Mouse (Mus musculus) embryonic facial prominence, embryonic 15.5 days (tissue): ENCODE measurements at regions not wholly inside any gene's neighbourhood (a gene's known extent, or its start where the extent isn't known, plus 50 kb on each side); places are given as distances from the start of the nearest gene placed in this dataset.

Source experiments
- ATAC-seq: fragments of 200-750 bp; cut with Nextera tagmentation; 2 replicates; pipeline ENCODE4 v1.8.0; 2017; ENCODE audit warnings: low read depth, moderate TSS enrichment; ENCODE audit not compliant: insufficient number of reproducible peaks, low FRiP score, low TSS enrichment
- H3K27ac ChIP-seq: fragments of 300-500 bp; sonication (generic); replicated peaks from 2 replicates; pipeline ENCODE4 v1.5.1; 2015; ENCODE audit warnings: mild to moderate bottlenecking, inconsistent platforms
- H3K27me3 ChIP-seq: fragments of 300-500 bp; sonication (generic); 2 replicates; pipeline ENCODE4 v1.6.1; 2015; ENCODE audit warnings: inconsistent platforms
- H3K36me3 ChIP-seq: fragments of 300-500 bp; sonication (generic); 2 replicates; pipeline ENCODE4 v1.6.1; 2015; ENCODE audit warnings: mild to moderate bottlenecking, inconsistent platforms
- H3K4me1 ChIP-seq: fragments of 300-500 bp; sonication (generic); 2 replicates; pipeline ENCODE4 v1.6.1; 2015; ENCODE audit warnings: inconsistent platforms
- H3K4me2 ChIP-seq: fragments of 300-500 bp; sonication (generic); replicated peaks from 2 replicates; pipeline ENCODE4 v1.6.1; 2015; ENCODE audit warnings: mild to moderate bottlenecking, inconsistent platforms
- H3K4me3 ChIP-seq: fragments of 300-500 bp; sonication (generic); replicated peaks from 2 replicates; pipeline ENCODE4 v1.5.1; 2015; ENCODE audit warnings: mild to moderate bottlenecking, inconsistent platforms
- H3K9ac ChIP-seq: fragments of 300-500 bp; sonication (generic); 2 replicates; pipeline ENCODE4 v1.6.1; 2015; ENCODE audit warnings: inconsistent platforms
- H3K9me3 ChIP-seq: fragments of 300-500 bp; sonication (generic); replicated peaks from 2 replicates; pipeline ENCODE4 v1.6.1; 2016; ENCODE audit warnings: inconsistent platforms
- WGBS: fragments of 180-500 bp; shearing (Covaris S2); methylation state at CpG from one replicate; pipeline ENCODE4 v1.1.7; 2015; 5-methylcytosine and 5-hydroxymethylcytosine counted together

- WGBS = 92% methylated on average over 11 of the region's 11 CpGs
- Histone ChIP-seq H3K4me1 (no peaks in the 10 kb centered on the region), H3K4me2 (no peak overlapping the region), H3K27ac (no peak overlapping the region), H3K27me3 (no peaks in the 10 kb centered on the region), H3K9me3 (no peaks in the 10 kb centered on the region), H3K4me3 (no peak overlapping the region), H3K36me3 (no peaks in the 10 kb centered on the region), H3K9ac (no peak overlapping the region)
- no peak for ATAC-seq
These were observed 579.7 kb upstream of the Id2 start for GRCm38 (mm10) chr12:25676631-25677030.

DNA sequence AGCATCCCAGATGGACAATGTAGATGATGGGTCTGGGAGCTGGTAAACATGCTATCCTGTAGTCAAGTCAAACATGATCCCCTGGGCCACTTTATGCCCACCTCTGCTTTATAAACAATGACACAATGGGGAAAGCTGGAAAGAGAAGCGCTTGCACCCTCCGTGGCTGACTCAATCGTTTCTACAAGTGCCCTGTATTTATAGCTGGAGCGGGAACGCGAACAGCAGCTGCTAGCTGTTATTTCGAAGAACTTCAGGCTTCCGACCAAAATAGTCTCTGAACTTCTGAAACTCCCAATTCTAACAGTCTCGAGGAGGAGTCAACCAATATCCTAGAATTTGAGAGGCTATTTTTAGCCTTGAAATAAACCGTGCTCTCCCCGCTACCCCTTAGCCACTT lies 571.4 kb upstream of the Id2 start:
- ATAC-seq = no peak
- 77% methylated on average over 11 of the region's 11 CpGs for WGBS

DNA sequence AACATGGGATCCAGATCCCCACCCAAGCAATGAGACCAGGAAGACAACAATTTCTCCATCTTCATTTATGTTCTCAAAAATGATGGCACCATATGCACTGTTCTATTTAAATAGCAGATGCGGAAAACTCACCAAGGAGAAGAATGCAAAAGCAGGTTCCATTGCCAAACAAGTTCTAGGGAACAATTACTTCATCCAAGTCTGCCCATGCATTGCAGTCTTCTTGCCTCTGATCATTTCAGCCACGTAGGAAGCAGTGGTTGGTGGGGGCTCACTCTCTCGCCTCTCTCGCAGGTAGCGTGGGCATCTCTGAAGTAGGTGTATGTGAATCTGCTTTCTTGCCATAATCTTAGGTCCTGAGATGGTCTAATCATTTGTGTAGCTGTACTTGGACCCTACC lies 557.5 kb upstream of the Id2 start:
- H3K27ac ChIP-seq = no peak overlapping the region
- no peak for ATAC-seq
- H3K9ac ChIP-seq = no peak overlapping the region
- no peak overlapping the region for H3K4me3 ChIP-seq
- no peaks in the 10 kb centered on the region for H3K27me3 ChIP-seq
- H3K36me3 ChIP-seq = no peaks in the 10 kb centered on the region
- no peaks in the 10 kb centered on the region for H3K9me3 ChIP-seq
- 0 out of 2 replicates have a peak, but pooled peaks cover 11% of the 10 kb centered on the region for H3K4me1 ChIP-seq
- WGBS = 86% methylated on average over 5 of the region's 5 CpGs
- no peak overlapping the region for H3K4me2 ChIP-seq

More for the DNA sequence above, 571.4 kb upstream of the Id2 start:
- Histone ChIP-seq H3K9me3 (no peaks in the 10 kb centered on the region), H3K27ac (no peak overlapping the region), H3K4me3 (no peak overlapping the region), H3K4me2 (no peak overlapping the region), H3K4me1 (no peaks in the 10 kb centered on the region), H3K9ac (no peak overlapping the region), H3K27me3 (no peaks in the 10 kb centered on the region), H3K36me3 (no peaks in the 10 kb centered on the region)

DNA sequence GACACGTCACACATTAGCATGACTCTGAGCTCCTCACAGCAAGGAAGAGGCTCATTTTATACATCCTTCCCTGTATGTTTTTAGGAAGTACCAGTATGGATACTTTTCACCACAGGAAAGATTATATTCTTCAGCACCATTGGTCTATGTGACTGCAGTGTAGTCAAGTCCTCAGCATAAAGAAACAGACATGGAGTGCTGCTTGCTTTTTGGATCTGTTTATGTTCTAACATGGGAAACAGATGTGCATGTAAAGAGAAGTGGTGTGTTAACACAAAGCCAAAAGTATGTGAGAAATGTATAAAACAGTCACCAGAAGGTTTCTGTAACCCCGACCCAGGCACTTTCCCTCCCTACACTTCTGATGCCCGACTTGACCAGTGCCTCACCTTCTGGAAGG lies 553.3 kb upstream of the Id2 start:
- Histone ChIP-seq H3K27me3 (no peaks in the 10 kb centered on the region), H3K4me1 (0 out of 2 replicates have a peak, but pooled peaks cover 11% of the 10 kb centered on the region), H3K4me2 (no peak overlapping the region), H3K36me3 (no peaks in the 10 kb centered on the region), H3K9ac (no peak overlapping the region), H3K9me3 (no peaks in the 10 kb centered on the region), H3K27ac (peak overlapping the region; percentile 67), H3K4me3 (no peak overlapping the region)
- WGBS = 36% methylated on average over 3 of the region's 3 CpGs
- ATAC-seq = no peak

GRCm38 (mm10) chr12:25628081-25628480 lies 531.1 kb upstream of the Id2 start:
- H3K4me2 ChIP-seq = no peak overlapping the region

DNA sequence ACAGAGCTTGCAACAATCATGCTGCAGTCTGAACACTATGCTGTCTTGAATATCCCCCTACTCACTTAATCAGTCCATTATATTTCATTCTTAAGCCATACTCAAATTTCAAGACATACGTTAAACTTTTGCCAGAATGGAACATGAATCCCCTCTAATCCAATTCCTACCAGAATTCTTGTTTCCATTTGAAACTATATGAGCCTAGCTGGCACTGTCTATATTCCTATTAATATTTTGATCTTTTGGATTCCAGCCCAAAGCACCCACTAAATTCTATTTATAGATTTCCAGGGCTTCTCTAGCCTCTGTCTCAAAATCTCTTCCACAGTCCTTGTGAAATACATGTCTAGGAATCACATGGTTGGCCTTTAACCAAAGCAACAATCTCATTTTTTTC lies 528.9 kb upstream of the Id2 start:
- Histone ChIP-seq H3K4me1 (no peaks in the 10 kb centered on the region), H3K27ac (no peak overlapping the region)
- WGBS = 36% methylated on average over 1 of the region's 1 CpGs

More at GRCm38 (mm10) chr12:25628081-25628480, 531.1 kb upstream of the Id2 start:
- H3K9me3 ChIP-seq = no peaks in the 10 kb centered on the region
- no peaks in the 10 kb centered on the region for H3K27me3 ChIP-seq
- H3K36me3 ChIP-seq = no peaks in the 10 kb centered on the region
- H3K9ac ChIP-seq = no peak overlapping the region
- H3K27ac ChIP-seq = no peak overlapping the region
- no peak for ATAC-seq
- 0 out of 2 replicates have a peak, but pooled peaks cover 2% of the 10 kb centered on the region for H3K4me1 ChIP-seq
- H3K4me3 ChIP-seq = no peak overlapping the region

DNA sequence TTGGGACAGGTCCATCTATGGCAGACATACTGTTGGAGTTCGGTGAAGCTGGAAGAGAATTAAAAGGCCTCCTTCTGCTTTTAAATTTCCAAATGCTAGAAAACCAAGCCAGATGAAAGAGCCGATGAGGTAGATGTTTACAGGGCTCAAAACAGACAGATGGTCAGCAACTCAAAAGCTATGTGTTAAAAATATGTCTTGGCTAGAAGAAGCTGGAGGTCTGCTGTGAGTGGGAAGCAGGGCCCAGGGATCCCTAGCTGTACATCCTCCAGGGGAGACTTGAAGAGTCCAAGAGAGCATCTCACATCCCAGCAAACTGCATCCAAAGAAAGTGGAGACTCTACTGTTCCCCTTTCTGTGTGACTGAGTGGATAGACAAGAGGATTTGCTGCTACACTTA lies 526.5 kb upstream of the Id2 start:
- H3K9ac ChIP-seq = no peak overlapping the region
- no peaks in the 10 kb centered on the region for H3K9me3 ChIP-seq
- no peak overlapping the region for H3K4me2 ChIP-seq
- no peaks in the 10 kb centered on the region for H3K4me1 ChIP-seq
- no peak overlapping the region for H3K27ac ChIP-seq
- no peak overlapping the region for H3K4me3 ChIP-seq
- no peaks in the 10 kb centered on the region for H3K27me3 ChIP-seq
- H3K36me3 ChIP-seq = no peaks in the 10 kb centered on the region
- no peak for ATAC-seq
- 71% methylated on average over 2 of the region's 2 CpGs for WGBS

More for the DNA sequence above, 528.9 kb upstream of the Id2 start:
- Histone ChIP-seq H3K4me2 (no peak overlapping the region), H3K9me3 (no peaks in the 10 kb centered on the region), H3K36me3 (no peaks in the 10 kb centered on the region), H3K9ac (no peak overlapping the region), H3K27me3 (no peaks in the 10 kb centered on the region), H3K4me3 (no peak overlapping the region)
- no peak for ATAC-seq

GRCm38 (mm10) chr12:25621142-25621541 lies 524.2 kb upstream of the Id2 start:
- H3K9ac ChIP-seq = no peak overlapping the region
- H3K27me3 ChIP-seq = no peaks in the 10 kb centered on the region
- no peak overlapping the region for H3K4me3 ChIP-seq
- 89% methylated on average over 2 of the region's 2 CpGs for WGBS
- H3K4me2 ChIP-seq = no peak overlapping the region
- H3K9me3 ChIP-seq = no peaks in the 10 kb centered on the region
- no peaks in the 10 kb centered on the region for H3K36me3 ChIP-seq
- H3K4me1 ChIP-seq = 0 out of 2 replicates have a peak, but pooled peaks cover 6% of the 10 kb centered on the region
- no peak for ATAC-seq
- no peak overlapping the region for H3K27ac ChIP-seq

- no peak overlapping the region for H3K4me2 ChIP-seq
- no peaks in the 10 kb centered on the region for H3K36me3 ChIP-seq
- H3K4me3 ChIP-seq = no peak overlapping the region
- no peak for ATAC-seq
- H3K27me3 ChIP-seq = no peaks in the 10 kb centered on the region
- WGBS = 30% methylated on average over 5 of the region's 5 CpGs
- H3K9ac ChIP-seq = no peak overlapping the region
- H3K27ac ChIP-seq = no peak overlapping the region
- 0 out of 2 replicates have a peak, but pooled peaks cover 6% of the 10 kb centered on the region for H3K4me1 ChIP-seq
- H3K9me3 ChIP-seq = no peaks in the 10 kb centered on the region
These were observed 520.6 kb upstream of the Id2 start for GRCm38 (mm10) chr12:25617521-25617920.

DNA sequence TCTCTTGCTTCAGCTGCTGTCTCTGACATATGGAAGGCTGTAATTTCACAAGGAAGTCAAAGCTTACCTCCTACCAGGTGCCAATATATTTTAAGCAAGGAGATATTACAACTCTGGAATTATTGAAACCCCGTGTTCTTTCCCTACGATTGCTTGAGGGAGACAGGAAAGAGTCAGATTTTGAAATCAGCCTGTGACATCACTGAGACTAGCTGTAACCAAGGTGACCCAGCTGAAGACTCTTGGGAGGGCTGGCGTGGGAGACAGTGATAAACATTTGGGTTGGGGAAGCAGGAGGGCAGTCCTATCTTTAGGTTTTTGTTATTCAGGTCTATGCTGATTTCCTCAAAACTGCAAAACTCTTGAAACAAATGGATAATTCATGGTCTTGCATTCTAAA lies 518.4 kb upstream of the Id2 start:
- Histone ChIP-seq H3K9ac (no peak overlapping the region), H3K27ac (no peak overlapping the region), H3K4me3 (no peak overlapping the region), H3K4me1 (0 out of 2 replicates have a peak, but pooled peaks cover 6% of the 10 kb centered on the region), H3K36me3 (no peaks in the 10 kb centered on the region), H3K9me3 (no peaks in the 10 kb centered on the region), H3K27me3 (no peaks in the 10 kb centered on the region), H3K4me2 (no peak overlapping the region)
- ATAC-seq = no peak
- WGBS = 67% methylated on average over 3 of the region's 3 CpGs

- H3K9me3 ChIP-seq = no peaks in the 10 kb centered on the region
- H3K27ac ChIP-seq = no peak overlapping the region
- no peak overlapping the region for H3K9ac ChIP-seq
- H3K27me3 ChIP-seq = no peaks in the 10 kb centered on the region
- peaks cover 15% of the 10 kb centered on the region; the same call in 1 of the 2 replicates for H3K4me1 ChIP-seq
- no peak overlapping the region for H3K4me2 ChIP-seq
- H3K4me3 ChIP-seq = no peak overlapping the region
- no peaks in the 10 kb centered on the region for H3K36me3 ChIP-seq
- no peak for ATAC-seq
These were observed 516.5 kb upstream of the Id2 start for GRCm38 (mm10) chr12:25613473-25613872.

GRCm38 (mm10) chr12:25609045-25609444 lies 512.1 kb upstream of the Id2 start:
- no peak overlapping the region for H3K9ac ChIP-seq
- no peak overlapping the region for H3K4me3 ChIP-seq
- peaks cover 8% of the 10 kb centered on the region; the same call in 1 of the 2 replicates for H3K4me1 ChIP-seq
- H3K36me3 ChIP-seq = no peaks in the 10 kb centered on the region
- H3K9me3 ChIP-seq = no peaks in the 10 kb centered on the region
- H3K27me3 ChIP-seq = no peaks in the 10 kb centered on the region
- peak; percentile 70; the same call in 1 of the 2 replicates for ATAC-seq
- WGBS = 18% methylated on average over 2 of the region's 2 CpGs
- H3K4me2 ChIP-seq = no peak overlapping the region
- peak overlapping the region; percentile 22; the same call in 1 of the 2 replicates for H3K27ac ChIP-seq
